Mouse (Mus musculus) embryonic fibroblast, embryonic 13.5 days (primary cell): ENCODE measurements at regions not wholly inside any gene's neighbourhood (a gene's known extent, or its start where the extent isn't known, plus 50 kb on each side); places are given as distances from the start of the nearest gene placed in this dataset.

Experiments
- H3K27ac ChIP-seq: 2 replicates; pipeline ENCODE4 v1.5.1; 2012; ENCODE audit warnings: low read length, control low read depth, inconsistent platforms; ENCODE audit not compliant: insufficient read depth
- H3K4me1 ChIP-seq: 2 replicates; pipeline ENCODE4 v1.6.1; 2011; ENCODE audit warnings: low read length; ENCODE audit not compliant: control insufficient read depth, insufficient read depth
- H3K4me3 ChIP-seq: 2 replicates; pipeline ENCODE4 v1.5.1; 2011; ENCODE audit warnings: mild to moderate bottlenecking, control low read depth, low read length; ENCODE audit not compliant: insufficient read depth
- CTCF ChIP-seq: IDR thresholded peaks from 2 replicates; pipeline ENCODE4 v1.5.1; 2011; ENCODE audit warnings: mild to moderate bottlenecking, control low read depth, low read length, moderate library complexity, borderline replicate concordance; ENCODE audit not compliant: insufficient read depth
- POLR2A ChIP-seq: IDR thresholded peaks from 2 replicates; pipeline ENCODE4 v1.6.1; 2011; ENCODE audit warnings: low read depth, mild to moderate bottlenecking, control low read depth, low read length, moderate library complexity

- Histone ChIP-seq H3K27ac (no peak overlapping the region), H3K4me1 (no peaks in the 10 kb centered on the region), H3K4me3 (no peak overlapping the region)
- TF ChIP-seq POLR2A = no peak
- no peak for TF ChIP-seq CTCF
Measured at GRCm38 (mm10) chr1:137838357-137838756, 337.2 kb downstream of the Ptprc start.

GRCm38 (mm10) chr1:137833535-137833934 lies 342.0 kb downstream of the Ptprc start:
- no peak overlapping the region for H3K27ac ChIP-seq
- TF ChIP-seq POLR2A (no peak), CTCF (no peak)
- H3K4me1 ChIP-seq = no peaks in the 10 kb centered on the region
- H3K4me3 ChIP-seq = no peak overlapping the region

- Histone ChIP-seq H3K4me1 (no peaks in the 10 kb centered on the region), H3K27ac (no peak overlapping the region), H3K4me3 (no peak overlapping the region)
- TF ChIP-seq CTCF = no peak
- TF ChIP-seq POLR2A = no peak
Measured at GRCm38 (mm10) chr1:137831284-137831683, 344.2 kb downstream of the Ptprc start.

- Histone ChIP-seq H3K4me3 (no peak overlapping the region), H3K4me1 (no peaks in the 10 kb centered on the region), H3K27ac (no peak overlapping the region)
- no peak for TF ChIP-seq POLR2A
- no peak for TF ChIP-seq CTCF
Measured at GRCm38 (mm10) chr1:137827379-137827778, 348.1 kb downstream of the Ptprc start.

- TF ChIP-seq CTCF = no peak
- no peak for TF ChIP-seq POLR2A
- Histone ChIP-seq H3K4me1 (peaks cover 5% of the 10 kb centered on the region; the same call in 1 of the 2 replicates), H3K27ac (no peak overlapping the region), H3K4me3 (no peak overlapping the region)
Measured at GRCm38 (mm10) chr1:137815401-137815888, 360.1 kb downstream of the Ptprc start.

- no peak overlapping the region for H3K27ac ChIP-seq
- TF ChIP-seq CTCF = no peak
- TF ChIP-seq POLR2A = no peak
Measured at GRCm38 (mm10) chr1:137814556-137814955, 361.0 kb downstream of the Ptprc start.

GRCm38 (mm10) chr1:137813716-137814115 lies 361.8 kb downstream of the Ptprc start:
- Histone ChIP-seq H3K4me1 (peaks cover 5% of the 10 kb centered on the region; the same call in 1 of the 2 replicates), H3K4me3 (no peak overlapping the region), H3K27ac (no peak overlapping the region)
- no peak for TF ChIP-seq CTCF
- TF ChIP-seq POLR2A = no peak

More at GRCm38 (mm10) chr1:137814556-137814955, 361.0 kb downstream of the Ptprc start:
- no peak overlapping the region for H3K4me3 ChIP-seq
- H3K4me1 ChIP-seq = peaks cover 5% of the 10 kb centered on the region; the same call in 1 of the 2 replicates

GRCm38 (mm10) chr1:137811981-137812380 lies 363.5 kb downstream of the Ptprc start:
- no peak overlapping the region for H3K4me3 ChIP-seq
- TF ChIP-seq CTCF = no peak
- no peak for TF ChIP-seq POLR2A
- H3K27ac ChIP-seq = no peak overlapping the region
- H3K4me1 ChIP-seq = peaks cover 5% of the 10 kb centered on the region; the same call in 1 of the 2 replicates

- TF ChIP-seq POLR2A (no peak), CTCF (no peak)
Measured at GRCm38 (mm10) chr1:137806742-137807141, 368.8 kb downstream of the Ptprc start.

GRCm38 (mm10) chr1:137806252-137806651 lies 369.3 kb downstream of the Ptprc start:
- H3K27ac ChIP-seq = no peak overlapping the region
- no peak for TF ChIP-seq CTCF
- H3K4me1 ChIP-seq = peaks cover under 1% of the 10 kb centered on the region; the same call in 1 of the 2 replicates

More at GRCm38 (mm10) chr1:137806742-137807141, 368.8 kb downstream of the Ptprc start:
- no peak overlapping the region for H3K27ac ChIP-seq
- H3K4me3 ChIP-seq = no peak overlapping the region
- H3K4me1 ChIP-seq = no peaks in the 10 kb centered on the region

More at GRCm38 (mm10) chr1:137806252-137806651, 369.3 kb downstream of the Ptprc start:
- no peak overlapping the region for H3K4me3 ChIP-seq
